Mouse (Mus musculus) MEL (cell line): Measurements from ENCODE around the gene Spred1. TPM values are rescaled to one million over a fixed set of nuclear protein-coding genes. Genes with fewer than 3 reads are reported as not detected.

Experiments
- DNase-seq: peaks from one replicate; pipeline ENCODE4 v3.0.0; 2011; ENCODE audit warnings: low read depth, low spot score
- H3K27ac ChIP-seq: 2 replicates; pipeline ENCODE4 v1.5.1; 2012; ENCODE audit warnings: low read depth, mild to moderate bottlenecking, control low read depth, low read length, moderate library complexity; ENCODE audit not compliant: control insufficient read depth
- H3K27me3 ChIP-seq, 2 experiments: fragments of 150-350 bp in 1 of 2; sonication (generic) in 1 of 2; 2 replicates each; pipeline ENCODE4 v1.6.1; 2012; ENCODE audit warnings: low read length in 2 of 2, mild to moderate bottlenecking in 2 of 2, improper control_type of control experiment in 1 of 2, moderate library complexity in 1 of 2; ENCODE audit not compliant: insufficient read depth in 2 of 2, control insufficient read depth in 1 of 2
- H3K36me3 ChIP-seq, 2 experiments: 2 replicates each; pipeline ENCODE4 v1.6.1; 2012 to 2014; ENCODE audit warnings: low read length in 2 of 2, improper control_type of control experiment in 1 of 2, inconsistent platforms in 1 of 2, mild to moderate bottlenecking in 1 of 2; ENCODE audit not compliant: insufficient read depth in 2 of 2, control insufficient read depth in 1 of 2
- H3K4me1 ChIP-seq, 2 experiments: fragments of 150-350 bp in 1 of 2; sonication (generic) in 1 of 2; 2 replicates each; pipeline ENCODE4 v1.6.1; 2012; ENCODE audit warnings: low read length in 2 of 2, improper control_type of control experiment in 1 of 2, mild to moderate bottlenecking in 1 of 2; ENCODE audit not compliant: insufficient read depth in 2 of 2, control insufficient read depth in 1 of 2
- H3K4me3 ChIP-seq, 2 experiments: fragments of 150-350 bp in 1 of 2; sonication (generic) in 1 of 2; 2 replicates each; pipeline ENCODE4 v1.5.1; 2012; ENCODE audit warnings: low read depth in 2 of 2, low read length in 2 of 2, mild to moderate bottlenecking in 2 of 2, moderate library complexity in 2 of 2, control low read depth in 1 of 2, improper control_type of control experiment in 1 of 2; ENCODE audit not compliant: control insufficient read depth in 1 of 2, insufficient read depth in 1 of 2
- H3K79me2 ChIP-seq: 2 replicates; pipeline ENCODE4 v1.6.1; 2012; ENCODE audit warnings: mild to moderate bottlenecking, low read length, moderate library complexity; ENCODE audit not compliant: control insufficient read depth, poor library complexity, insufficient read depth
- H3K9ac ChIP-seq: 2 replicates; pipeline ENCODE4 v1.6.1; 2012; ENCODE audit warnings: low read depth, mild to moderate bottlenecking, control low read depth, low read length, moderate library complexity; ENCODE audit not compliant: control insufficient read depth, poor library complexity, severe bottlenecking
- H3K9me3 ChIP-seq: fragments of 150-350 bp; sonication (generic); replicated peaks from 2 replicates; pipeline ENCODE4 v1.6.1; 2012; ENCODE audit warnings: mild to moderate bottlenecking, low read length, improper control_type of control experiment, moderate library complexity; ENCODE audit not compliant: insufficient read depth
- BHLHE40 ChIP-seq: IDR thresholded peaks from 2 replicates; pipeline ENCODE4 v1.6.1; 2012; ENCODE audit warnings: low read depth, mild to moderate bottlenecking, inconsistent platforms, low read length, improper control_type of control experiment, borderline replicate concordance
- CTCF ChIP-seq, 3 experiments: IDR thresholded peaks in 2 of 3; conservative IDR thresholded peaks in 1 of 3; 2 replicates each; pipeline ENCODE4 v1.5.1; 2011 to 2012; ENCODE audit warnings: low read length in 3 of 3, low read depth in 2 of 3, mild to moderate bottlenecking in 2 of 3, improper control_type of control experiment in 1 of 3, inconsistent platforms in 1 of 3, mixed read lengths in 1 of 3, moderate library complexity in 1 of 3; ENCODE audit not compliant: control insufficient read depth in 1 of 3, insufficient read depth in 1 of 3, poor library complexity in 1 of 3, severe bottlenecking in 1 of 3
- EP300 ChIP-seq, 2 experiments: IDR thresholded peaks; 2 replicates each; pipeline ENCODE4 v1.6.1; 2011; ENCODE audit warnings: improper control_type of control experiment in 2 of 2, low read length in 2 of 2, low read depth in 1 of 2, mild to moderate bottlenecking in 1 of 2
- ETS1 ChIP-seq: IDR thresholded peaks from 2 replicates; pipeline ENCODE4 v1.6.1; 2012; ENCODE audit warnings: low read depth, mild to moderate bottlenecking, inconsistent platforms, low read length, improper control_type of control experiment, moderate library complexity
- JUND ChIP-seq: IDR thresholded peaks from 2 replicates; pipeline ENCODE4 v1.6.1; 2011; ENCODE audit warnings: low read depth, mild to moderate bottlenecking, improper control_type of control experiment, low read length
- KAT2A ChIP-seq: conservative IDR thresholded peaks from 2 replicates; pipeline ENCODE4 v1.6.1; 2012; ENCODE audit warnings: low read depth, low read length, improper control_type of control experiment, inconsistent platforms
- MYC ChIP-seq: IDR thresholded peaks from 2 replicates; pipeline ENCODE4 v1.6.1; 2011; ENCODE audit warnings: low read depth, mild to moderate bottlenecking, low read length, improper control_type of control experiment, moderate library complexity
- NELFE ChIP-seq: IDR thresholded peaks from 2 replicates; pipeline ENCODE4 v1.6.1; 2011; ENCODE audit warnings: low read depth, low read length, improper control_type of control experiment
- POLR2AphosphoS2 ChIP-seq: IDR thresholded peaks from 2 replicates; pipeline ENCODE4 v1.6.1; 2011; ENCODE audit warnings: low read length, improper control_type of control experiment
- RAD21 ChIP-seq: IDR thresholded peaks from 2 replicates; pipeline ENCODE4 v1.6.1; 2011; ENCODE audit warnings: mild to moderate bottlenecking, low read depth, low read length, improper control_type of control experiment
- SMC3 ChIP-seq: IDR thresholded peaks from 2 replicates; pipeline ENCODE4 v1.6.1; 2011; ENCODE audit warnings: low read depth, low read length, improper control_type of control experiment
- TBP ChIP-seq: IDR thresholded peaks from 2 replicates; pipeline ENCODE4 v1.8.0; 2011; ENCODE audit warnings: low read depth, low read length, improper control_type of control experiment
- USF1 ChIP-seq: IDR thresholded peaks from 2 replicates; pipeline ENCODE4 v1.6.1; 2014; ENCODE audit warnings: low read depth, mild to moderate bottlenecking, inconsistent platforms, low read length, improper control_type of control experiment, moderate library complexity
- ZNF384 ChIP-seq: IDR thresholded peaks from 2 replicates; pipeline ENCODE4 v1.6.1; 2012; ENCODE audit warnings: low read depth, mild to moderate bottlenecking, inconsistent platforms, low read length, improper control_type of control experiment
- polyA plus RNA-seq, 2 experiments: library from polyadenylated mRNA; stranded (reverse) in 1 of 2; unstranded in 1 of 2; fragments of >175 nt in 1 of 2; fragments of >200 nt in 1 of 2; gene quantifications; 2 replicates each; pipeline versions ENCODE4 v1.2.1 to v1.2.4; 2012; ENCODE audit warnings: low replicate concordance in 2 of 2, low read depth in 1 of 2; ENCODE audit not compliant: insufficient read length in 2 of 2, insufficient read depth in 1 of 2, missing spikeins in 1 of 2
- total RNA-seq: library from RNA; depleted of rRNA; stranded (reverse); fragments of 300-350 nt; gene quantifications from 2 replicates; pipeline ENCODE4 v1.2.3, GENCODE M21; 2012

Spred1 gene
- total and polyA plus RNA-seq, 3 experiments: 14.3 to 19.9 TPM; not detected in 1

DNA sequence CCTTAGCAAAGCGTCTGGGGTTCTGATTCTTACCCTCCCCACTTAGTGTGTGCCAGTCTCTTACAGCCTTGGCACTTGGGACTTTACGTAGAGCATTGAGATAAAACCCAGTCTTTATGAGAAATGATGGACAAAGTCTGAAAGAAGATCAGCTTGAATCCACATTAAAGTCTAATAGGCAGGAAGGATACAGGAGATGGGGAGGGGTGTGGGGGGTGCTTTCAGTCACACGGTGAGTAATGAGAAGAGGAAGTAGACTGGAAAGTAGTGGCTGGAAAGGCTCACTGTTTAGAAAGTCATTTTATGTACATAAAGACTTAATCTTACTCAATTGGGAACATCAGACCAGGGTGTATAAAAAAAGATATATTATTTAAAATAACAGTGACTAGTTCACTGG, 47.9 kb downstream of the Spred1 start:
- Histone ChIP-seq H3K9ac (no peak overlapping the region), H3K9me3 (no peaks in the 10 kb centered on the region), H3K27me3 (no peaks in the 10 kb centered on the region), H3K4me1 (peaks cover 6 to 21% of the 10 kb centered on the region in 2 experiments; a peak in 3 of 4 replicates), H3K4me3 (no peak overlapping the region), H3K27ac (no peak overlapping the region), H3K79me2 (no peaks in the 10 kb centered on the region), H3K36me3 (peaks cover 12 to 17% of the 10 kb centered on the region in 2 experiments)
- peak; percentile 71 for DNase-seq
- TF ChIP-seq JUND (no peak), ZNF384 (no peak), USF1 (0 out of 2 replicates have a peak, but pooled peaks have one; percentile 5), RAD21 (no peak)

DNA sequence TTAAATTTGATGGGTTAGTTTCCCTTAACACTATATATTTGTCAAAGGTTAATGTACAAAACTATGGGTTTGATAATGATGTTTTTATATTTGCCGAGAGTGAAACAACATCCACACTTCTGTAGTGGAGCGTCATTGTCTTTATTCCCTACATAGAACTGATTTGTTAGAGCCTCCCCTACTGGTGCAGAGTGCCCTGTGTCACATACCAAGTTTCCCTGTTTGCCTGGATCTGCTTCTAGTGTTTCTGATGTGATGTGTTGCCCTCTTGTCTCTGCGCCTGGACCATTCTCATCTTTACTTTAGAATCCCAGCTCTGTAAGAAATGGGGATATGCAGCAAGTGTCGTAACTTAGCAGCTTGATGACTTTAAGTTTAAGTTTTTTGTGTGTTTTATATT, 51.8 kb downstream of the Spred1 start:
- Histone ChIP-seq H3K79me2 (no peaks in the 10 kb centered on the region), H3K4me1 (peaks cover 10 to 22% of the 10 kb centered on the region in 2 experiments), H3K36me3 (peaks cover 8 to 23% of the 10 kb centered on the region in 2 experiments), H3K9me3 (no peaks in the 10 kb centered on the region), H3K9ac (no peak overlapping the region), H3K27ac (no peak overlapping the region), H3K27me3 (no peaks in the 10 kb centered on the region), H3K4me3 (no peak overlapping the region)
- TF ChIP-seq CTCF (IDR thresholded peaks at IDR 0.05 in 2 of 3, conservative IDR thresholded peaks at IDR 0.05 in 1 of 3; ENCODE audit: control insufficient read depth in 1 of 3, insufficient read depth in 1 of 3, low read depth in 2 of 3, low read length in 3 of 3, poor library complexity in 1 of 3, severe bottlenecking in 1 of 3): no peak
- no peak for DNase-seq

DNA sequence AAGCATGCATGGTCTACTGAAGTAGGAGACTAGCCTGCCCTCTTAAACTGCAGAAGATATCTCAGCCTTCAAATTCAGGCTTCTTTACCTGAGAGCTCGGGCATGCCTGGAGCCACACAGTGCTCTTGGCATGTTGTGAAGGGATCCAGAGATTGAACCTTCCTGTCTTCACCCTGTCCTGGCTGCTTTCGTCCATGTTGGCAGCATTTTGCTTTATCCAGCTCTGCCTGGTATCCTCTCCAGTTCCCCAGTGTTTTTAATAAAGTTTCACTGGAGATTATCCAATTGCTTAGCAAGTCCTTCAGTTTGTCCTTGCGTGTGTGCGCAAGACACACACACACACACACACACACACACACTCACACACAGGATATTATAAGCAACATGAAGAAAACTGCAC, 54.9 kb downstream of the Spred1 start:
- no peaks in the 10 kb centered on the region for H3K79me2 ChIP-seq
- H3K27me3 ChIP-seq: no peaks in the 10 kb centered on the region
- peaks cover 12% of the 10 kb centered on the region in 2 experiments for H3K36me3 ChIP-seq
- DNase-seq: no peak
- peaks cover 6% of the 10 kb centered on the region in 2 experiments; a peak in 3 of 4 replicates for H3K4me1 ChIP-seq
- H3K27ac ChIP-seq: no peak overlapping the region
- TF ChIP-seq SMC3: no peak
- TF ChIP-seq TBP: no peak
- no peak for TF ChIP-seq BHLHE40
- no peak for TF ChIP-seq KAT2A
- TF ChIP-seq ETS1: no peak
- no peak for TF ChIP-seq NELFE
- no peak for TF ChIP-seq POLR2AphosphoS2
- no peak for TF ChIP-seq MYC
- no peak for TF ChIP-seq EP300 (IDR thresholded peaks at IDR 0.05; ENCODE audit: low read depth in 1 of 2, low read length in 2 of 2)
- TF ChIP-seq, all 39 proteins: peak for 0
- H3K9me3 ChIP-seq: no peaks in the 10 kb centered on the region
- H3K4me3 ChIP-seq: no peak overlapping the region
- H3K9ac ChIP-seq: no peak overlapping the region
